Mouse (Mus musculus): ENCODE measurements around the gene Cyp2a12.
"Not testable (repeated sequence)": the region's sequence is repeated elsewhere in the genome, so short reads cannot be mapped to it uniquely, and the experiment has no call there.

DNA sequence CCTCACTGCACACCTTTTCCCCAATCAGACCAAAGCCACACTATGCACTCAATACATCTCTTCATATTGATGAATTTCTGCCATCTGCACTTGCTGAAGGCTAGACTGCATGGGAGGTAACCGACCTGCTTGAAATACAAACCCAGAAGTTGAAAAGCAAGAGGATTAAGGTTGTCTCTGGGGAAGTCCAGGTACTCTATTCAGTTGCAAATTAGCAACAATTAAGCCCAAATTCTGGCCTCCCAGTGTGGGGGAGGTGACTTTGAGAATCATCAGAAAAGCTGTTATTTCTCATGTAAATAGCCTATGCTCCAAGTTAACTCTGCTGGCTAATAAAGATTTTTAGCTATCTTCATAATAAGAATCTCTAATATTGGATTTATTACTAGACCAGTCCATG lies 45.7 kb upstream of the Cyp2a12 start:
- not testable (repeated sequence) for TF ChIP-seq CTCF (IDR thresholded peaks at IDR 0.05; ENCODE audit: control insufficient read depth, insufficient read depth, low read length); POLR2A (IDR thresholded peaks at IDR 0.05; ENCODE audit: borderline replicate concordance, control insufficient read depth, low read depth, low read length)
